Mouse (Mus musculus): ENCODE data around the gene Adarb1. TPM values are rescaled to one million over a fixed set of nuclear protein-coding genes. Genes with fewer than 3 reads are reported as not detected.

Gene Adarb1
- total RNA-seq (2023), result 1 to 10 TPM; 2.1 to 2.6 TPM

GRCm38 (mm10) chr10:77418138-77418537 lies at the start of gene Adarb1:
Gene Adarb1 (minus strand): TSS chr10:77418270.

GRCm38 (mm10) chr10:77258704-77259621 lies 159.1 kb downstream of the Adarb1 start, which contains the start of gene Pofut2:
Gene Pofut2 (plus strand): TSS chr10:77259218.

Other genes starting within 250 kb of the Adarb1 start
- 10 to 100 TPM; 36.4 to 38.3 TPM for gene Pofut2, start 159.1 kb downstream of the Adarb1 start, total RNA-seq (2023)
- 10 to 100 TPM; 25.9 to 27.2 TPM for gene Fam207a, start 97.5 kb upstream of the Adarb1 start, total RNA-seq (2023)
- 10 to 100 TPM; 80.7 to 82.3 TPM for gene Itgb2, start 112.0 kb upstream of the Adarb1 start, total RNA-seq (2023)
- gene Pttg1ip, start 163.4 kb upstream of the Adarb1 start, total RNA-seq (2023), result 10 to 100 TPM; 80.4 to 90.8 TPM
- gene Sumo3, start 187.8 kb upstream of the Adarb1 start, total RNA-seq (2023), result 10 to 100 TPM; 54.1 to 62.0 TPM
- not detected for gene Gm49325, start 187.9 kb upstream of the Adarb1 start, total RNA-seq (2023)
- 10 to 100 TPM; 33.4 to 47.6 TPM for gene Ube2g2, start 204.0 kb upstream of the Adarb1 start, total RNA-seq (2023)

Data from B cell, adult 67 days (primary cell).